Mouse (Mus musculus): ENCODE measurements around the gene A630073D07Rik. TPM values are rescaled to one million over a fixed set of nuclear protein-coding genes. Genes with fewer than 3 reads are reported as not detected.
"Not testable (repeated sequence)": the region's sequence is repeated elsewhere in the genome, so short reads cannot be mapped to it uniquely, and the experiment has no call there.

Gene A630073D07Rik
- total RNA-seq (2021), result not detected
- long read RNA-seq, experiment 1, result 0 reads
- long read RNA-seq, experiment 2, result 0 reads

DNA sequence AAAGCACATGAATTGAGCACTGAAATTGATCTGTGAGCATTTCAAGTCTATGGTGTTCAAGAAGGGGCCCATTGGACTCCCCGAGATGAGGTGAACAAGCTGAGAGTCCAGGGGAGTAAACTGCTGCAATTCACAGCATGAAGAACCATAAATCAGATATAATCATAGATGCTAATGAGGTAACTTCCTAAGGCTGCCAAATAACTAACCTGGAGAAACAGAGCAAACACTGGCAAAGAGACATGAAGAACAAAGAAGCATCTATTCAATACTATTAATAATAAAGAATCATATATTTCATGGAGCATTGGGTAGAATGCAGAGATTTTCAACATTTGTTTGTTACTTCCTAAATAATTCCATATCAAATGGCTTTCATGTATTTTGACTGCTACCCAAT is at the start of gene A630073D07Rik:
TSS of gene A630073D07Rik (minus strand) at position 101 of the 400 bp plus-strand sequence.
- intact Hi-C loops (cut with DNase I), result no loop called here
- DNase-seq, result no peak

DNA sequence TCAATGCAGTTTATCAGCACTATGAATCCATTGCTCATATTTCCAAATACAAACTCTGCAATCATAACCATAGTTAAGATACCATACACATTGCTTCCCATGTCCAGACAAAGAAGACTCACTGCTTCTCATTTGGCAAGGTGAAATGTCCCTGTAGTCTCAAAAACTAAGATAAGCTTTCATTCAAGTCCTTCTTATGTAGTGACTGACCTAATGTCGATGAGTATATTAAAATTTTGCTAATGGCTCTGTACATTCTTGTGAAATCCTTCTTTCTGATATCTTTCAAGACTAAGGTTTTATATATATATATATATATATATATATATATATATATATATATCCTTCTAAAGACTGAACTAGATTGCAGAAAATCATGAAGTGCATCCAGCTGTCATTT is 49.6 kb upstream of the A630073D07Rik start, which contains the start of gene Tas2r121:
TSS of gene Tas2r121 (minus strand) at position 101 of the 400 bp plus-strand sequence.
- no peak for DNase-seq
- intact Hi-C loops (cut with DNase I), result no loop called here

DNA sequence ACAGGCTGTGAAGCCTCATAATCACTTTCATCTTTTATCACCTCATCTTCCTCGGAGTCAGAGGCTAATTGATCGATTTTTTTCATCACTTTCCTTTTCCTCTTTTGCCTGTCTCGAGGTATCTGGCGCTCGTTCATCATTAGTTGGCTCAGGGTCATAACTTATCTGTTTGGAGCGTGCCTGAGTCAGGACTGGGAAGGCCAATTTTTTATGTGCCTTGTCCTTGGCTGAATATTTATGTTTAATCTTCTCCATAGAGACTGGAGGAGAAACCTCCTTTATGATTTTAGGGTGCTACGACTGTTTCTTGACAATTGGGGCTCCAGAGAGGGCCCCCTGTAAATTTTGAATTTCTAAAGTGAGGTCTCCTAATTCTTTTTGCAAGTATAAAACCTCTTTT is 40.3 kb upstream of the A630073D07Rik start:
- intact Hi-C loops (cut with DNase I), result not testable (repeated sequence)

DNA sequence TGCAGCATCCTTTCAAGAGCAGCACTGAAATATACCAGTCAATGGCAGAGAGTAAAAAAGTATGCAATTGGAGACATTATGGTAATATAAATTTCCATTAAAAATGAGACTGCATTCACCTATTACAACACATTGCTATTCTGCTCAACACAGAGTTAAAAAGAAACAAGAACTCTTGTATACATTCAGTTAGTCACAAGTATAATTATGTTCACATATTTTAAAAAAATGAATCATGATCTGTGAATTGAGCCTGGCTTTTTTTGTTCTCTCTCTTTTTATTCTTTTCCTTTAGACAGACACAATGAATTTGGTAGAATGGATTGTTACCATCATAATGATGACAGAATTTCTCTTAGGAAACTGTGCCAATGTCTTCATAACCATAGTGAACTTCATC is 5.3 kb upstream of the A630073D07Rik start, which contains the start of gene Tas2r120:
TSS of gene Tas2r120 (plus strand) at position 301 of the 400 bp plus-strand sequence.
- intact Hi-C loops (cut with DNase I), result no loop called here

More for the DNA sequence above, 40.3 kb upstream of the A630073D07Rik start:
- not testable (repeated sequence) for DNase-seq

DNA sequence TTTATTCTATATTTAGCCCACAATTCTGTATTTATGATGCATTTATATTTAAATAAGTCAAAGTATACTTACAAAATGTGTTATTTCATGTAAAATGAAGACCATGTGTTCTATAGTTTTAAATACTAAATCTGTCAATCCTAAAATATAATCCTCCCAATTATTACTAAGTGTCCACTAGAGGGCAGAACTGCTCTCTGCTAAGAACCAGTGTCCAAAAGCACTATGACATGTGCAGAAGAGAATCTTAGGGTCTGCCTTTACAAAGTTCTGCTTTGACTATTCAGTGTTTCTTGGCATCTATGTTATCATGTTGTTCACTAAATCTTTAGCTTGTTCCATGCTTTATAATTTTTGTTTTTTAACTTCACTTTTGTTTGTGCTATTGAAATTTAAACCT is 1.9 kb downstream of the A630073D07Rik start:
- intact Hi-C loops (cut with DNase I), result no loop called here
- no peak for DNase-seq

More for the DNA sequence above, 5.3 kb upstream of the A630073D07Rik start, which contains the start of gene Tas2r120:
- no peak for DNase-seq

DNA sequence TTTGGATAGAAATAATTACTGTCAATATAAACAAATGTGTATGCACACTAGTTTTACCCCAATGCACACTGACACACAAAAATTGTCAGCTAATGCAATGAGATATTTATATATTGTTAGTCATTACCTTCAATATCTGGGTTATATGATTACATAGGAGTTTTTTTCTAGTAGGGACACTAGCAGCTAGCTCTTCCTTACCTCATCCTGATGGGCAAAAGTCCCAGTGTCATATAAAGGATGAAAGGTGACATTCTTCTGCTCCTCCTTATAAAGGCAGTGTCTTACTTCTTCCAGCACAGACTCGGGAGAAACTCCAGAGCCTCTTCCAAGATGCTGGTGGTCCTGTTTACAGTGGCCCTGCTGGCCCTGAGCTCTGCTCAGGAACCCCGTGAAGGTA is 55.7 kb downstream of the A630073D07Rik start, which contains the start of gene Prp2:
TSS of gene Prp2 (plus strand) at position 301 of the 400 bp plus-strand sequence.
- intact Hi-C loops (cut with DNase I); DNase-seq: not testable (repeated sequence)

Other genes starting within 250 kb of the A630073D07Rik start
- not detected for gene Prh1, start 81.7 kb downstream of the A630073D07Rik start, total RNA-seq (2021)
- not detected for gene Prp2, start 55.6 kb downstream of the A630073D07Rik start, total RNA-seq (2021)
- gene Tas2r120, start 5.4 kb upstream of the A630073D07Rik start, total RNA-seq (2021), result not detected
- gene Tas2r121, start 49.5 kb upstream of the A630073D07Rik start, total RNA-seq (2021), result not detected
- not detected for gene Tas2r122, start 60.4 kb upstream of the A630073D07Rik start, total RNA-seq (2021)
- not detected for gene Tas2r115, start 86.5 kb upstream of the A630073D07Rik start, total RNA-seq (2021)
- gene Tas2r124, start 103.2 kb upstream of the A630073D07Rik start, total RNA-seq (2021), result not detected
- gene Tas2r102, start 110.6 kb upstream of the A630073D07Rik start, total RNA-seq (2021), result not detected
- gene Tas2r136, start 126.6 kb upstream of the A630073D07Rik start, total RNA-seq (2021), result not detected
- gene Tas2r117, start 151.3 kb upstream of the A630073D07Rik start, total RNA-seq (2021), result not detected
- not detected for gene Tas2r123, start 195.6 kb upstream of the A630073D07Rik start, total RNA-seq (2021)
- not detected for gene Tas2r116, start 203.9 kb upstream of the A630073D07Rik start, total RNA-seq (2021)
- gene Tas2r110, start 216.5 kb upstream of the A630073D07Rik start, total RNA-seq (2021), result not detected
- gene Tas2r113, start 241.5 kb upstream of the A630073D07Rik start, total RNA-seq (2021), result not detected

Data from gastrocnemius, postnatal 36 days (tissue).